Mouse (Mus musculus): ENCODE measurements at regions not wholly inside any gene's neighbourhood (a gene's known extent, or its start where the extent isn't known, plus 50 kb on each side); places are given as distances from the start of the nearest gene placed in this dataset.

- TF ChIP-seq POLR2A (IDR thresholded peaks at IDR 0.05; ENCODE audit: insufficient read depth, low read length) (no peak), CTCF (IDR thresholded peaks at IDR 0.05; ENCODE audit: low read depth, low read length) (no peak), EP300 (IDR thresholded peaks at IDR 0.05; ENCODE audit: insufficient read depth, low read depth, low read length) (no peak)
These were observed 244.1 kb downstream of the Setd4 start for GRCm38 (mm10) chr16:93359772-93360171.
